Mouse (Mus musculus): ENCODE data around the gene Eif4g1.
A peak's percentile ranks its signal among the peaks of the same experiment; 100 is the strongest.

Gene Eif4g1

GRCm38 (mm10) chr16:20706407-20707055 is 38.4 kb downstream of the Eif4g1 start:
- no peak for DNase-seq (ENCODE audit: low read depth, low spot score)

GRCm38 (mm10) chr16:20708220-20708938 is 40.3 kb downstream of the Eif4g1 start:
- DNase-seq (ENCODE audit: low read depth, low spot score) = no peak

GRCm38 (mm10) chr16:20708939-20709734 is 41.0 kb downstream of the Eif4g1 start:
- no peak for DNase-seq (ENCODE audit: low read depth, low spot score)

GRCm38 (mm10) chr16:20710370-20710769 is 42.3 kb downstream of the Eif4g1 start:
- no peak for DNase-seq (ENCODE audit: low read depth, low spot score)

- no peak for DNase-seq (ENCODE audit: low read depth, low spot score)
Observed at GRCm38 (mm10) chr16:20710810-20711209, 42.7 kb downstream of the Eif4g1 start.

GRCm38 (mm10) chr16:20712190-20712589 is 44.1 kb downstream of the Eif4g1 start:
- DNase-seq (ENCODE audit: low read depth, low spot score) = no peak

GRCm38 (mm10) chr16:20712889-20713288 is 44.8 kb downstream of the Eif4g1 start:
- no peak for DNase-seq (ENCODE audit: low read depth, low spot score)

GRCm38 (mm10) chr16:20714307-20715080 is 46.4 kb downstream of the Eif4g1 start:
- DNase-seq (ENCODE audit: low read depth, low spot score) = no peak

- DNase-seq (ENCODE audit: low read depth, low spot score) = no peak
Observed at GRCm38 (mm10) chr16:20715161-20715560, 47.0 kb downstream of the Eif4g1 start.

GRCm38 (mm10) chr16:20715566-20715965 is 47.5 kb downstream of the Eif4g1 start:
- no peak for DNase-seq (ENCODE audit: low read depth, low spot score)

GRCm38 (mm10) chr16:20715976-20716840 is 48.1 kb downstream of the Eif4g1 start:
- DNase-seq (ENCODE audit: low read depth, low spot score) = no peak

GRCm38 (mm10) chr16:20716841-20717180 is 48.7 kb downstream of the Eif4g1 start:
- no peak for DNase-seq (ENCODE audit: low read depth, low spot score)

GRCm38 (mm10) chr16:20717181-20717977 is 49.3 kb downstream of the Eif4g1 start, which contains the start of the genes Polr2h and Clcn2:
Polr2h (plus strand) TSS chr16:20717665.
Clcn2 (minus strand) TSS chr16:20717746.
- peak; percentile 90 for DNase-seq (ENCODE audit: low read depth, low spot score)

GRCm38 (mm10) chr16:20717978-20718670 is 50.0 kb downstream of the Eif4g1 start:
- no peak for DNase-seq (ENCODE audit: low read depth, low spot score)

GRCm38 (mm10) chr16:20721808-20722207 is 53.7 kb downstream of the Eif4g1 start:
- DNase-seq (ENCODE audit: low read depth, low spot score) = no peak

GRCm38 (mm10) chr16:20722736-20723135 is 54.6 kb downstream of the Eif4g1 start:
- DNase-seq (ENCODE audit: low read depth, low spot score) = no peak

- DNase-seq (ENCODE audit: low read depth, low spot score) = no peak
Observed at GRCm38 (mm10) chr16:20723247-20723646, 55.1 kb downstream of the Eif4g1 start.

- DNase-seq (ENCODE audit: low read depth, low spot score) = no peak
Observed at GRCm38 (mm10) chr16:20724338-20724748, 56.2 kb downstream of the Eif4g1 start.

- no peak for DNase-seq (ENCODE audit: low read depth, low spot score)
Observed at GRCm38 (mm10) chr16:20725321-20725720, 57.2 kb downstream of the Eif4g1 start.

All from brain, embryonic 18.5 days (tissue).